Comparison of ENCODE assay signal across 8 mouse cellular contexts in the genomic region with DNA sequence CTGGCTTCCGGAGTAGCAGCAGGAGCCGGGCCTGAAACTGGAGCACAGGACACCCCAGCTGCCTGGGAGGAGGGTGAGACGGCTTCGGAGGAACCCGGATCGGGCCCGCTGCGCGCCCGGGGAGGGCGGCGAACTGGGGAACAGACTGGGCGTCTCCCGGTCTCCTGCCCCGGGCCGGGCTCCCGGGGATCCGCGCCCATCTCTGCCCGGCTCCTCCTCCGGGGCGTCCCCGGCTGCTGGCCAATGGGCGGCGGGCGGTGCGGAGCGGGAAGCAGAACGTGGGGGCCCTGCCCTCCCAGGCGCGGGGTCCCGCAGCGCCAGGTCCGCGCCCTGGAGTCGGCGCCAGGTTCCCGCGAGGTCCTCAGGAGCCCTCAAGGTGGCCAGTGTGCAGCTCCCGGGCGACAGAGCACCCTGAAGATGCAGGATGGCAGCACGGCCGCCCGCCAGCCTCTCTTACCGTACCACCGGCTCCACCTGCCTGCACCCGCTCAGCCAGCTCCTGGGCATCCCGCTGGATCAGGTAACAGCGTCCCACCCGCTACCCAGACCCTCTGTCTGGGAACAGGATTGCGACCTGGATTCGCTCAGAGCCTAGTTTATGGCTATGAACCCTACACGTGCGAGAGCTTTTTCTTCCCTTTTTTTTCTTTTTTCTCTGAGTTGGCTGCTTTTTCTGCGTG. TPM values are rescaled to one million over a fixed set of nuclear protein-coding genes. Genes with fewer than 3 reads are reported as not detected.
A peak's percentile ranks its signal among the peaks of the same experiment; 100 is the strongest.
DNase-seq lines count a peak whose midpoint lies in the region; ATAC-seq and TF ChIP-seq lines count a peak whose summit lies in the region.

Gene Mboat1, plus strand, starts transcription at position 247 of the 680 bp plus-strand sequence.

- peak in 1 of 2 experiments; percentile 42 for DNase-seq in spleen, adult 2 months (ENCODE audit: low read depth in 1 of 2, low spot score in 2 of 2)

- no peak for TF ChIP-seq CTCF in spleen, adult 2 months (IDR thresholded peaks at IDR 0.05; ENCODE audit: extremely low read depth, insufficient read depth, insufficient read length, insufficient replicate concordance)

- H3K9me3 ChIP-seq in erythroblast, embryonic 14.5 days (ENCODE audit: control insufficient read depth, low read length), result no peaks in the 10 kb centered on the region
- no peaks in the 10 kb centered on the region for H3K9me3 ChIP-seq in embryonic facial prominence, embryonic 15.5 days (replicated peaks)
- H3K9me3 ChIP-seq in heart, embryonic 11.5 days (replicated peaks; ENCODE audit: control insufficient read depth, low read length), result no peaks in the 10 kb centered on the region
- no peaks in the 10 kb centered on the region for H3K9me3 ChIP-seq in kidney, embryonic 15.5 days (replicated peaks)
- H3K9me3 ChIP-seq in limb, embryonic 15.5 days, result no peaks in the 10 kb centered on the region
- no peaks in the 10 kb centered on the region; the same call in 1 of the 2 replicates for H3K9me3 ChIP-seq in midbrain, embryonic 16.5 days (replicated peaks; ENCODE audit: control insufficient read depth, low read length, poor library complexity, severe bottlenecking)

- peak within 1 kb of the TSS; percentile 55 for H3K4me3 ChIP-seq in erythroblast, embryonic 14.5 days (replicated peaks)
- H3K4me3 ChIP-seq in embryonic facial prominence, embryonic 15.5 days (replicated peaks), result peak within 1 kb of the TSS; percentile 64
- peak within 1 kb of the TSS; percentile 64 for H3K4me3 ChIP-seq in heart, embryonic 11.5 days (ENCODE audit: low read depth, low read length)
- H3K4me3 ChIP-seq in kidney, embryonic 15.5 days (replicated peaks), result peak within 1 kb of the TSS; percentile 70
- peak within 1 kb of the TSS; percentile 54 for H3K4me3 ChIP-seq in limb, embryonic 15.5 days
- H3K4me3 ChIP-seq in midbrain, embryonic 16.5 days (ENCODE audit: low read depth, low read length), result peak within 1 kb of the TSS; percentile 83
- peak within 1 kb of the TSS; percentile 59 for H3K4me3 ChIP-seq in spleen, adult 2 months (ENCODE audit: extremely low read depth, insufficient read depth, insufficient read length)

- H3K9ac ChIP-seq in embryonic facial prominence, embryonic 15.5 days, result peak within 1 kb of the TSS; percentile 46
- H3K9ac ChIP-seq in heart, embryonic 11.5 days (ENCODE audit: low read depth, low read length), result peak within 1 kb of the TSS; percentile 88
- peak within 1 kb of the TSS; percentile 63 for H3K9ac ChIP-seq in kidney, embryonic 15.5 days
- peak within 1 kb of the TSS; percentile 48 for H3K9ac ChIP-seq in limb, embryonic 15.5 days
- H3K9ac ChIP-seq in midbrain, embryonic 16.5 days (ENCODE audit: low read depth, low read length), result peak within 1 kb of the TSS; percentile 89

- peak within 1 kb of the TSS; percentile 81 for H3K4me2 ChIP-seq in embryonic facial prominence, embryonic 15.5 days (replicated peaks)
- peak within 1 kb of the TSS; percentile 97 for H3K4me2 ChIP-seq in heart, embryonic 11.5 days
- H3K4me2 ChIP-seq in kidney, embryonic 15.5 days, result peak within 1 kb of the TSS; percentile 92
- H3K4me2 ChIP-seq in limb, embryonic 15.5 days, result peak within 1 kb of the TSS; percentile 90
- peak within 1 kb of the TSS; percentile 99 for H3K4me2 ChIP-seq in midbrain, embryonic 16.5 days (ENCODE audit: low read length)

- H3K27ac ChIP-seq in embryonic facial prominence, embryonic 15.5 days (replicated peaks), result peak within 1 kb of the TSS; percentile 61; the same call in 1 of the 2 replicates
- no peak within 1 kb of the TSS for H3K27ac ChIP-seq in heart, embryonic 11.5 days (ENCODE audit: low read depth, low read length)
- peak within 1 kb of the TSS; percentile 64 for H3K27ac ChIP-seq in kidney, embryonic 15.5 days
- H3K27ac ChIP-seq in limb, embryonic 15.5 days, result peak within 1 kb of the TSS; percentile 40
- no peak within 1 kb of the TSS for H3K27ac ChIP-seq in midbrain, embryonic 16.5 days (ENCODE audit: low read length)
- H3K27ac ChIP-seq in spleen, adult 2 months (ENCODE audit: insufficient read depth, low read length), result no peak within 1 kb of the TSS

- under 1% methylated on average over 51 of the region's 55 CpGs for WGBS in embryonic facial prominence, embryonic 15.5 days
- 1% methylated on average over 53 of the region's 55 CpGs for WGBS in heart, embryonic 11.5 days (ENCODE audit: insufficient replicate concordance)
- under 1% methylated on average over 53 of the region's 55 CpGs for WGBS in kidney, embryonic 15.5 days
- WGBS in limb, embryonic 15.5 days, result under 1% methylated on average over 55 of the region's 55 CpGs
- WGBS in midbrain, embryonic 16.5 days, result under 1% methylated on average over 49 of the region's 55 CpGs
- under 1% methylated on average over 53 of the region's 55 CpGs for WGBS in spleen, adult 2 months

- peaks cover 39% of the 10 kb centered on the region for H3K27me3 ChIP-seq in erythroblast, embryonic 14.5 days (ENCODE audit: control insufficient read depth)
- H3K27me3 ChIP-seq in embryonic facial prominence, embryonic 15.5 days, result no peaks in the 10 kb centered on the region
- peaks cover 17% of the 10 kb centered on the region for H3K27me3 ChIP-seq in heart, embryonic 11.5 days (ENCODE audit: control insufficient read depth, insufficient read depth, low read length)
- no peaks in the 10 kb centered on the region; the same call in 1 of the 2 replicates for H3K27me3 ChIP-seq in kidney, embryonic 15.5 days
- no peaks in the 10 kb centered on the region for H3K27me3 ChIP-seq in limb, embryonic 15.5 days
- peaks cover 13% of the 10 kb centered on the region for H3K27me3 ChIP-seq in midbrain, embryonic 16.5 days (ENCODE audit: control insufficient read depth, insufficient read depth, low read depth, low read length)
- H3K27me3 ChIP-seq in spleen, adult 2 months (ENCODE audit: control insufficient read depth, insufficient read depth, low read length), result peaks cover 12% of the 10 kb centered on the region

- no peaks in the 10 kb centered on the region for H3K36me3 ChIP-seq in erythroblast, embryonic 14.5 days (ENCODE audit: control insufficient read depth)
- no peaks in the 10 kb centered on the region; the same call in 1 of the 2 replicates for H3K36me3 ChIP-seq in embryonic facial prominence, embryonic 15.5 days
- H3K36me3 ChIP-seq in heart, embryonic 11.5 days (ENCODE audit: control insufficient read depth, insufficient read depth, low read length), result no peaks in the 10 kb centered on the region
- H3K36me3 ChIP-seq in kidney, embryonic 15.5 days, result no peaks in the 10 kb centered on the region
- H3K36me3 ChIP-seq in limb, embryonic 15.5 days, result no peaks in the 10 kb centered on the region
- no peaks in the 10 kb centered on the region for H3K36me3 ChIP-seq in midbrain, embryonic 16.5 days (ENCODE audit: control insufficient read depth, insufficient read depth, low read length)
- H3K36me3 ChIP-seq in spleen, adult 2 months (ENCODE audit: control insufficient read depth, insufficient read depth, low read length), result no peaks in the 10 kb centered on the region

- TF ChIP-seq POLR2A in spleen, adult 2 months (IDR thresholded peaks at IDR 0.05; ENCODE audit: low read depth, low read length), result no peak

- no peak for ATAC-seq in erythroblast, adult 5-6 weeks (replicated peaks; ENCODE audit: low FRiP score, poor library complexity, severe bottlenecking)
- peak; percentile 90 for ATAC-seq in embryonic facial prominence, embryonic 15.5 days (ENCODE audit: insufficient number of reproducible peaks, low FRiP score, low TSS enrichment, low read depth)
- peak; percentile 84 for ATAC-seq in heart, embryonic 11.5 days (replicated peaks; ENCODE audit: insufficient number of reproducible peaks, low FRiP score, low TSS enrichment)
- ATAC-seq in kidney, embryonic 15.5 days (replicated peaks; ENCODE audit: low FRiP score), result peak; percentile 97
- ATAC-seq in limb, embryonic 15.5 days (ENCODE audit: insufficient number of reproducible peaks, low FRiP score, low TSS enrichment, low read depth), result peak; percentile 87
- peak; percentile 94 for ATAC-seq in midbrain, embryonic 16.5 days

- H3K4me1 ChIP-seq in erythroblast, embryonic 14.5 days (ENCODE audit: control insufficient read depth), result peaks cover 7% of the 10 kb centered on the region
- H3K4me1 ChIP-seq in embryonic facial prominence, embryonic 15.5 days, result peaks cover 7% of the 10 kb centered on the region
- no peaks in the 10 kb centered on the region for H3K4me1 ChIP-seq in heart, embryonic 11.5 days (ENCODE audit: control insufficient read depth, insufficient read depth, low read length)
- peaks cover 22% of the 10 kb centered on the region for H3K4me1 ChIP-seq in kidney, embryonic 15.5 days
- peaks cover 8% of the 10 kb centered on the region; the same call in 1 of the 2 replicates for H3K4me1 ChIP-seq in limb, embryonic 15.5 days
- H3K4me1 ChIP-seq in midbrain, embryonic 16.5 days (ENCODE audit: control insufficient read depth, insufficient read depth, low read length), result peaks cover 9% of the 10 kb centered on the region
- peaks cover 7% of the 10 kb centered on the region for H3K4me1 ChIP-seq in spleen, adult 2 months (ENCODE audit: control insufficient read depth, insufficient read depth, insufficient read length)

RNA-seq across cellular contexts. Expression of gene Mboat1, which starts in this region (rescaled TPM):
- polyA plus RNA-seq in erythroblast, embryonic 14.5 days (2012), result not detected in 2 replicates
- 5.6 TPM in 1 of 2 replicates, not detected in the other for total RNA-seq in erythroblast, adult 5-6 weeks (2015; ENCODE audit: low replicate concordance)
- total RNA-seq in erythroblast, adult 5-6 weeks (2017; ENCODE audit: low replicate concordance), result 0.84 and 2.3 TPM in 2 replicates
- 19.3 and 20.3 TPM in 2 replicates for polyA plus RNA-seq in embryonic facial prominence, embryonic 15.5 days (2015; fragmentation: Nextera tagmentation; extraction: Ambion mirVana)
- polyA plus RNA-seq in heart, embryonic 11.5 days (2014; fragmentation: Nextera tagmentation; extraction: Ambion mirVana), result 2.5 TPM in 2 replicates
- 26.2 and 30.7 TPM in 2 replicates for polyA plus RNA-seq in kidney, embryonic 15.5 days (2015; fragmentation: Nextera tagmentation; extraction: Ambion mirVana)
- polyA plus RNA-seq in limb, embryonic 15.5 days (2015; fragmentation: Nextera tagmentation; extraction: Ambion mirVana), result 16.7 and 17.7 TPM in 2 replicates
- 1.6 TPM in 2 replicates for polyA plus RNA-seq in midbrain, embryonic 16.5 days (2015; fragmentation: Nextera tagmentation; extraction: Ambion mirVana)
- polyA plus RNA-seq in spleen, adult 2 months (2012; rRNA removed), result 1.8 and 3.6 TPM in 2 replicates

Comparison
In these comparisons a context has a peak if more than half of its experiments do, and no peak if none do; other contexts are left out.
1. H3K27ac ChIP-seq: peak in embryonic facial prominence, embryonic 15.5 days (single experiment), kidney, embryonic 15.5 days (single experiment) and limb, embryonic 15.5 days (single experiment); none in heart, embryonic 11.5 days (single experiment), midbrain, embryonic 16.5 days (single experiment) and spleen, adult 2 months (single experiment).
2. Peak in every context shown above with its lines, with median percentiles within 50 percentile points of each other: H3K4me3 ChIP-seq, H3K4me2 ChIP-seq and H3K9ac ChIP-seq.